Mouse (Mus musculus) 3T3-L1 (cell line): Measurements from ENCODE around the gene Uhrf1bp1.

Experiments used
- DNase-seq: peaks from one replicate; pipeline ENCODE4 v3.0.0-alpha.2; 2015; ENCODE audit warnings: low read depth, low spot score

Gene Uhrf1bp1

DNA sequence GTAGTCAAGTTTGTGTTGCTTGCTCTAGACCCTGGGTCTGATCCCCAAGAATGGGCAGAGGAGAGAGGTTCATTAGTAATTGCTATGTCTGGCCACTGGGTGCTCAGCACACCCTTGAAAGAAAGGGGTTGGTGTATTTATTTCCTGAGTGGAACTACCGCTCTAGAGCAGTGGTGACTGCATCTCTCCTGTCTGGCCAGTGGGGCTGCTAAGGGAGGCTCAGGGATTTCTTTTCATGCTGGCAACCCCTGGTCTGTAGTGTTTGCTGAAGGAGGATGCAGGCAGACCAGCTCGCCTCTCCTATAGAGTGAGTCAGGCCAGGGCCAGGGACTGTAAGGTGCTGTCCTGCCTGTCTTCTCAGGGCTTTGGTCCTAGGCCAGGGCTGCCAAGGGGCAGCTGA is 90.9 kb downstream of the Uhrf1bp1 start:
- DNase-seq = no peak
